Mouse (Mus musculus): ENCODE measurements around the gene March7.

GRCm38 (mm10) chr2:60223489-60223888 is 13.8 kb downstream of the March7 start:
- TF ChIP-seq CTCF (IDR thresholded peaks at IDR 0.05; ENCODE audit: borderline replicate concordance, insufficient read depth, low read length) (no peak), POLR2A (IDR thresholded peaks at IDR 0.05; ENCODE audit: low read depth, low read length) (no peak)
